Mouse (Mus musculus) brain, embryonic 14.5 days (tissue): Measurements from ENCODE around the gene Hoxa11.

ENCODE experiments used
- CTCF ChIP-seq: fragments of 200-500 bp; IDR thresholded peaks from 2 replicates; pipeline ENCODE4 v1.5.1; 2012; ENCODE audit warnings: inconsistent platforms, mild to moderate bottlenecking, moderate library complexity, borderline replicate concordance; ENCODE audit not compliant: insufficient read depth, insufficient read length; ENCODE audit errors: extremely low read depth
- POLR2A ChIP-seq: fragments of 200-500 bp; IDR thresholded peaks from 2 replicates; pipeline ENCODE4 v1.6.1; 2012; ENCODE audit warnings: mild to moderate bottlenecking, inconsistent platforms, borderline replicate concordance; ENCODE audit not compliant: poor library complexity, insufficient read depth, insufficient read length, severe bottlenecking; ENCODE audit errors: extremely low read depth

DNA sequence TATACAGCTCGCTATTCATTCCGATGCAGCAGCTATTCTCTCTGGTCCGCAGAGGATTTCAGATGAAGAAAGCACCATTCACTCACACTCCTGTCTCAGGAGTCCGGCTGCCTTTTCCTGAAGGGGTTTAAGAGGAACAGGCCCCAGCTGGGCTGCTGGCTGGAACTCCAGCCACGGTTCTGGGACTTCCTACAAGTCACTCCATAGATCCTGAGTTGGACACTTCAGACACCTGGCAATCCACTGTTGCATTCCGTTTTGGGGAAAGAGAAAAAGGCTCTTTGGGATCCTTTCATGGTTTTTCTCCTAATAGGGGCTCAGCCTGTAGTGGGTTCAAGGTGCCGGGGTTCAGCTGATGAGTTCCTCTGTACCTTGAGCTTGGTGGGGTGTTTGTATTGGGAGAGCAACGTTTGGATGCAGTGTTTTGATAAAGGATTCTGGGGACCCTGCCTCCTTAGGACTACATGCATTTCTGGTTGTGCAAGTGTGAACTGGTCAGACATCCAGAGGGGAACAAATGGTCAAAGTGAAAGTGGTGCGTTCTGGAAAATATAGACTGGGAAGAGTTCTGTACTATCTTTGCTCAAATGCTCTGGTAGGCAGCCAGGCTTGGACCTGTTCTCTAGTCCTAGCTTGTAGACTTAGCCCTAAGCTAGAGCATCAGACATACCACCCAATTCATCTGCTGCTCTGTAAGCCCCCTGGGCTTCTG is 16.3 kb upstream of the Hoxa11 start:
- no peak for TF ChIP-seq POLR2A
- TF ChIP-seq CTCF, result no peak
